Mouse (Mus musculus) thymus, adult 2 months (tissue): ENCODE data around the gene Osgin1. TPM values are rescaled to one million over a fixed set of nuclear protein-coding genes. Genes with fewer than 3 reads are reported as not detected.

ENCODE experiments used
- DNase-seq: peaks from one replicate; pipeline ENCODE4 v3.0.0; 2021
- H3K27ac ChIP-seq: fragments of 200-500 bp; 2 replicates; pipeline ENCODE4 v1.5.1; 2012; ENCODE audit warnings: low read length, control low read depth; ENCODE audit not compliant: control insufficient read depth, insufficient read depth
- H3K27me3 ChIP-seq: fragments of 200-500 bp; 2 replicates; pipeline ENCODE4 v1.6.1; 2012; ENCODE audit warnings: mild to moderate bottlenecking, low read length, moderate library complexity, mixed read lengths; ENCODE audit not compliant: control insufficient read depth, insufficient read depth
- H3K36me3 ChIP-seq: fragments of 200-500 bp; 2 replicates; pipeline ENCODE4 v1.6.1; 2012; ENCODE audit warnings: mild to moderate bottlenecking, low read length, moderate library complexity; ENCODE audit not compliant: control insufficient read depth, insufficient read depth
- H3K4me1 ChIP-seq: fragments of 200-500 bp; replicated peaks from 2 replicates; pipeline ENCODE4 v1.6.1; 2012; ENCODE audit warnings: low read length; ENCODE audit not compliant: control insufficient read depth, insufficient read depth
- H3K4me3 ChIP-seq: fragments of 200-500 bp; 2 replicates; pipeline ENCODE4 v1.5.1; 2012; ENCODE audit warnings: mild to moderate bottlenecking, low read length, control low read depth, moderate library complexity; ENCODE audit not compliant: control insufficient read depth, insufficient read depth
- CTCF ChIP-seq: fragments of 200-500 bp; IDR thresholded peaks from 2 replicates; pipeline ENCODE4 v1.5.1; 2012; ENCODE audit warnings: mild to moderate bottlenecking, control low read depth, low read length, moderate library complexity, borderline replicate concordance; ENCODE audit not compliant: control insufficient read depth, poor library complexity, insufficient read depth; ENCODE audit errors: extremely low read depth
- POLR2A ChIP-seq: fragments of 200-500 bp; IDR thresholded peaks from 2 replicates; pipeline ENCODE4 v1.6.1; 2012; ENCODE audit warnings: mild to moderate bottlenecking, low read length, control low read depth, moderate library complexity; ENCODE audit not compliant: control insufficient read depth, poor library complexity, insufficient read depth; ENCODE audit errors: extremely low read depth
- WGBS: fragments of 180-500 bp; shearing (Covaris S2); methylation state at CpG from one replicate; pipeline ENCODE4 v1.1.7; 2018; 5-methylcytosine and 5-hydroxymethylcytosine counted together
- polyA plus RNA-seq: library from polyadenylated mRNA; depleted of rRNA; stranded (reverse); fragments of >200 nt; gene quantifications from 2 replicates; pipeline ENCODE4 v1.2.3, GENCODE M21; 2012

Gene Osgin1
- polyA plus RNA-seq, 1 experiment: 7.8 TPM

DNA sequence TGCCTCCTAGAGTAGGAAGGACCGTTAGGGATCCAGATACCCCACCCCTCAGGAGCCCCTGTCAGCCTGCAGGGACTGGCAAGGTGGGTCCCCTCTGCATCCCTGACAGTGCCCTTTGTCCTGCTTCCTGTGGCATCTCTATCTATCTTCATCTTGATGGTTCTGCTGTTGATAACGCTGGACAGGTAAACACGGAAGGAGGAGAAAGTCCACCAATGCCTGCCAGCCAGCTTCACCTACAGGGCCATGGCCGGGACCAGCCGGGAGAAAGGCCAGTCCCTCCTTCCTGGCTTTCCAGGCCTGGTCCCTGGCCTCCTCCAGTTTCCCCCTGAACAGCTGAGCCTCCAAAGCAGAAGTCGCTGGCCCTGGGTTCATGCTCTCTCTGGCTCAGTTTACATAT is 645 bp downstream of the Osgin1 start:
- no peak for TF ChIP-seq POLR2A
- TF ChIP-seq CTCF: no peak
- no peak overlapping the region for H3K4me3 ChIP-seq
- WGBS: 94% methylated on average over 6 of the region's 6 CpGs
- H3K27ac ChIP-seq: no peak overlapping the region
- no peaks in the 10 kb centered on the region for H3K36me3 ChIP-seq
- no peak for DNase-seq
- H3K27me3 ChIP-seq: no peaks in the 10 kb centered on the region
- no peaks in the 10 kb centered on the region for H3K4me1 ChIP-seq

- no peak overlapping the region for H3K27ac ChIP-seq
These were observed 1.6 kb downstream of the Osgin1 start for GRCm38 (mm10) chr8:119435527-119435926.

GRCm38 (mm10) chr8:119436331-119436730 is 2.4 kb downstream of the Osgin1 start:
- no peaks in the 10 kb centered on the region for H3K36me3 ChIP-seq
- no peak overlapping the region for H3K4me3 ChIP-seq
- no peak overlapping the region for H3K27ac ChIP-seq
- peaks cover 13% of the 10 kb centered on the region for H3K4me1 ChIP-seq
- no peaks in the 10 kb centered on the region for H3K27me3 ChIP-seq
- 75% methylated on average over 10 of the region's 10 CpGs for WGBS
- no peak for DNase-seq
- TF ChIP-seq CTCF (no peak), POLR2A (no peak)

More at GRCm38 (mm10) chr8:119435527-119435926, 1.6 kb downstream of the Osgin1 start:
- Histone ChIP-seq H3K4me1 (0 out of 2 replicates have a peak, but pooled peaks cover 7% of the 10 kb centered on the region), H3K36me3 (no peaks in the 10 kb centered on the region), H3K4me3 (no peak overlapping the region), H3K27me3 (no peaks in the 10 kb centered on the region)
- 87% methylated on average over 7 of the region's 7 CpGs for WGBS
- DNase-seq: no peak
- TF ChIP-seq POLR2A: no peak
- no peak for TF ChIP-seq CTCF

- H3K27me3 ChIP-seq: no peaks in the 10 kb centered on the region
- TF ChIP-seq CTCF (no peak), POLR2A (no peak)
- WGBS: 13% methylated on average over 9 of the region's 9 CpGs
- no peak for DNase-seq
- no peak overlapping the region for H3K4me3 ChIP-seq
- no peaks in the 10 kb centered on the region for H3K36me3 ChIP-seq
- no peak overlapping the region for H3K27ac ChIP-seq
- H3K4me1 ChIP-seq: peaks cover 13% of the 10 kb centered on the region
These were observed 3.0 kb downstream of the Osgin1 start for GRCm38 (mm10) chr8:119436933-119437332.

- 70% methylated on average over 11 of the region's 11 CpGs for WGBS
- Histone ChIP-seq H3K36me3 (no peaks in the 10 kb centered on the region), H3K27me3 (no peaks in the 10 kb centered on the region), H3K27ac (no peak overlapping the region), H3K4me3 (no peak overlapping the region), H3K4me1 (peaks cover 13% of the 10 kb centered on the region)
- TF ChIP-seq CTCF: no peak
- TF ChIP-seq POLR2A: no peak
- no peak for DNase-seq
These were observed 3.6 kb downstream of the Osgin1 start for GRCm38 (mm10) chr8:119437506-119437905.

DNA sequence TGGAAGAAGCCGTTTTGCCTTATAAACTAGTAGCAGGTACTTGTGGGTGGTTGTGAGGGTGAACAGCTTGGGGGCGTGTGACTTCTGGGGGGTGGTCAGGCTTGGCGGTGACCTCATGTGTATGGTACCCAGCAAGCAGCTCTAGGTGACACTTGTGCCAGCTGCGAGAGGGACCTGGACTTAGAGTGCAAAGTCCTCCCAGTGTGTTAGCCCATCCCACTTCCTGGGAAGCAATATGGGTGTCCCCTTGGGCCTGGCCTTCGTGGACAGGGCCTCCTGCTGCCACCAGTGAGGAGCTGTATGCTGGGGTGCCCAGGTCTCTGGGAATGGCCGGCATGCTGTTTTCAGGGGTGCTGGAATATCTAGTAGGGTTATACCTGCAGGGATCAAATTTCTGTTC is 5.0 kb downstream of the Osgin1 start:
- no peaks in the 10 kb centered on the region for H3K27me3 ChIP-seq
- TF ChIP-seq POLR2A (no peak), CTCF (no peak)
- H3K27ac ChIP-seq: no peak overlapping the region
- peaks cover 13% of the 10 kb centered on the region for H3K4me1 ChIP-seq
- WGBS: 90% methylated on average over 6 of the region's 6 CpGs
- no peak for DNase-seq
- H3K36me3 ChIP-seq: no peaks in the 10 kb centered on the region
- no peak overlapping the region for H3K4me3 ChIP-seq

GRCm38 (mm10) chr8:119439424-119439823 is 5.5 kb downstream of the Osgin1 start:
- Histone ChIP-seq H3K36me3 (no peaks in the 10 kb centered on the region), H3K27me3 (no peaks in the 10 kb centered on the region), H3K4me1 (peaks cover 13% of the 10 kb centered on the region), H3K27ac (no peak overlapping the region), H3K4me3 (no peak overlapping the region)
- TF ChIP-seq POLR2A: no peak
- no peak for TF ChIP-seq CTCF
- 95% methylated on average over 2 of the region's 2 CpGs for WGBS
- no peak for DNase-seq
